ENCODE assay signal across 9 mouse cellular contexts in genomic region chr1:133181072-133182015, GRCm38 (mm10). TPM values are rescaled to one million over a fixed set of nuclear protein-coding genes. Genes with fewer than 3 reads are reported as not detected.
DNase-seq lines count a peak whose midpoint lies in the region; ATAC-seq and TF ChIP-seq lines count a peak whose summit lies in the region.
"Had no signal": no experiment of that assay in that cellular context is flagged by ENCODE, and none has a peak within 500 bp of the region (broad histone marks: within the 10 kb centered on the region; RNA-seq: fewer than 3 reads in every experiment).

No protein-coding gene starts in this region.

- intact Hi-C loops in heart, postnatal 25 days (cut with DNase I): loop anchor here (1.0 to 5.0 kb wide), 3 partner anchors 41 to 126 kb away; no protein-coding TSS in a partner anchor

- in situ Hi-C loops in ES-E14 (cut with MboI; ENCODE audit: low sequenced_read_pairs in 2 of 2, unreplicated experiment in 2 of 2): no loop called here

- peaks cover 0 to 5% of the 10 kb centered on the region in 2 experiments; a peak in 2 of 4 replicates for H3K4me1 ChIP-seq in ES-E14 (ENCODE audit: control insufficient read depth in 2 of 2, insufficient read depth in 2 of 2, low read length in 2 of 2, poor library complexity in 1 of 2)
- peaks cover 37% of the 10 kb centered on the region for H3K4me1 ChIP-seq in forebrain, embryonic 16.5 days (replicated peaks; ENCODE audit: control insufficient read depth, insufficient read depth, low read length)

- H3K4me2 ChIP-seq in forebrain, embryonic 16.5 days (ENCODE audit: low read length): peak overlapping the region; percentile 74

- peak; percentile 67 for ATAC-seq in forebrain, embryonic 16.5 days

- no peak overlapping the region; the same call in 1 of the 2 replicates for H3K27ac ChIP-seq in ES-E14 (ENCODE audit: insufficient read depth, low read depth, low read length, poor library complexity, severe bottlenecking)
- peak overlapping the region; percentile 94 for H3K27ac ChIP-seq in forebrain, embryonic 16.5 days (ENCODE audit: low read length)
- peak overlapping the region; percentile 92 for H3K27ac ChIP-seq in layer of hippocampus, adult 2 months
- H3K27ac ChIP-seq: macrophage had no signal

- TF ChIP-seq CTCF in layer of hippocampus, adult 2 months (conservative IDR thresholded peaks at IDR 0.05): peak; percentile 94

- no peaks in the 10 kb centered on the region for H3K27me3 ChIP-seq in forebrain, embryonic 16.5 days (replicated peaks; ENCODE audit: control insufficient read depth, insufficient read depth, low read length)

- peak overlapping the region; percentile 55 to 69 for H3K4me3 ChIP-seq in ES-E14 (ENCODE audit: insufficient read depth in 1 of 2, low read depth in 1 of 2, low read length in 2 of 2, poor library complexity in 1 of 2, severe bottlenecking in 1 of 2)
- peak overlapping the region; percentile 56 for H3K4me3 ChIP-seq in forebrain, embryonic 16.5 days (replicated peaks; ENCODE audit: low read length)
- peak overlapping the region; percentile 87 for H3K4me3 ChIP-seq in layer of hippocampus, adult 2 months

- no peaks in the 10 kb centered on the region for H3K9me3 ChIP-seq in ES-E14 (ENCODE audit: control insufficient read depth, insufficient read depth, low read depth, low read length)
- no peaks in the 10 kb centered on the region for H3K9me3 ChIP-seq in forebrain, embryonic 16.5 days (ENCODE audit: control insufficient read depth, low read length)

- H3K36me3 ChIP-seq in ES-E14 (ENCODE audit: control insufficient read depth, insufficient read depth, low read length, poor library complexity, severe bottlenecking): no peaks in the 10 kb centered on the region
- no peaks in the 10 kb centered on the region for H3K36me3 ChIP-seq in forebrain, embryonic 16.5 days (ENCODE audit: control insufficient read depth, insufficient read depth)

- WGBS in forebrain, embryonic 16.5 days: under 1% methylated on average over 31 of the region's 31 CpGs

- H3K9ac ChIP-seq in ES-E14 (ENCODE audit: insufficient read depth, low read depth, low read length, poor library complexity, severe bottlenecking): peak overlapping the region; percentile 0; the same call in 1 of the 2 replicates
- peak overlapping the region; percentile 69 for H3K9ac ChIP-seq in forebrain, embryonic 16.5 days (replicated peaks; ENCODE audit: low read depth, low read length)

- DNase-seq in ES-E14 (ENCODE audit: low read depth, low spot score): no peak
- peak; percentile 69 for DNase-seq in cerebellum, adult 11 months
- peak; percentile 55 for DNase-seq in heart, postnatal 25 days (ENCODE audit: low spot score)
- DNase-seq in layer of hippocampus, adult 2 months (ENCODE audit: low spot score in 2 of 2): peak; percentile 84 to 87
- peak; percentile 57 to 71 for DNase-seq in lung, adult 18-20 months
- peak; percentile 50 for DNase-seq in ovary, postnatal 14 days (ENCODE audit: low spot score)
- peak; percentile 80 to 81 for DNase-seq in thymus, postnatal 36 days

TF ChIP-seq in ES-E14, 5 proteins besides CTCF, POLR2A, EP300 and RAD21:
- TF ChIP-seq CHD2 (IDR thresholded peaks at IDR 0.05; ENCODE audit: low read depth, low read length) (0 out of 2 replicates have a peak, but pooled peaks have one; percentile 23), MAFK (IDR thresholded peaks at IDR 0.05; ENCODE audit: insufficient read depth, low read depth, low read length) (no peak), ZC3H11A (IDR thresholded peaks at IDR 0.05; ENCODE audit: borderline replicate concordance, low read depth, low read length) (peak; percentile 6; the same call in 1 of the 2 replicates)

RNA-seq across cellular contexts. Expression of gene Plekha6, which starts 17.3 kb away (rescaled TPM):
- 3.5 and 5.3 TPM in 2 replicates for total RNA-seq in ES-E14 (2012; rRNA removed)
- 10.7 and 11.7 TPM in 2 replicates for polyA plus RNA-seq in forebrain, embryonic 16.5 days (2015; fragmentation: Nextera tagmentation; extraction: Ambion mirVana)
- 10 to 100 TPM; 66.5 to 77.1 TPM for total RNA-seq in heart, postnatal 25 days (2021)
- 10 to 100 TPM; 47.6 to 55.0 TPM for total RNA-seq in layer of hippocampus, adult 2 months (2021)
- polyA plus RNA-seq: macrophage had no signal

RNA-seq across cellular contexts. Expression of gene Ppp1r15b, which starts 50.4 kb away (rescaled TPM):
- total RNA-seq in ES-E14 (2012; rRNA removed): 97.0 and 121 TPM in 2 replicates
- polyA plus RNA-seq in forebrain, embryonic 16.5 days (2015; fragmentation: Nextera tagmentation; extraction: Ambion mirVana): 36.3 and 40.3 TPM in 2 replicates
- 10 to 100 TPM; 22.1 to 27.3 TPM for total RNA-seq in heart, postnatal 25 days (2021)
- total RNA-seq in layer of hippocampus, adult 2 months (2021): 10 to 100 TPM; 38.5 to 39.8 TPM
